Mouse (Mus musculus) heart, embryonic 10.5 days (tissue): ENCODE results near the gene Kxd1. TPM values are rescaled to one million over a fixed set of nuclear protein-coding genes. Genes with fewer than 3 reads are reported as not detected.

Experiments
- DNase-seq: peaks from one replicate; pipeline ENCODE4 v3.0.0-alpha.2; 2017; ENCODE audit warnings: low spot score
- H3K27ac ChIP-seq: fragments of 300-500 bp; sonication (generic); 2 replicates; pipeline ENCODE4 v1.5.1; 2016; ENCODE audit warnings: mild to moderate bottlenecking
- H3K27me3 ChIP-seq: fragments of 300-500 bp; sonication (generic); 2 replicates; pipeline ENCODE4 v1.6.1; 2016; ENCODE audit warnings: mild to moderate bottlenecking; ENCODE audit not compliant: poor library complexity, insufficient read depth, severe bottlenecking
- H3K36me3 ChIP-seq: fragments of 300-500 bp; sonication (generic); 2 replicates; pipeline ENCODE4 v1.6.1; 2016; ENCODE audit warnings: mild to moderate bottlenecking, moderate library complexity
- H3K4me1 ChIP-seq: fragments of 300-500 bp; sonication (generic); 2 replicates; pipeline ENCODE4 v1.6.1; 2016; ENCODE audit warnings: mild to moderate bottlenecking
- H3K4me3 ChIP-seq: fragments of 300-500 bp; sonication (generic); 2 replicates; pipeline ENCODE4 v1.5.1; 2016; ENCODE audit warnings: mild to moderate bottlenecking, moderate library complexity
- H3K9me3 ChIP-seq: fragments of 300-500 bp; sonication (generic); 2 replicates; pipeline ENCODE4 v1.6.1; 2016; ENCODE audit warnings: mild to moderate bottlenecking, moderate library complexity
- WGBS: fragments of 180-500 bp; shearing (Covaris S2); methylation state at CpG from one replicate; pipeline ENCODE4 v1.1.7; 2016; 5-methylcytosine and 5-hydroxymethylcytosine counted together
- polyA plus RNA-seq: library from polyadenylated mRNA; unstranded; fragments of >200 nt; fragmentation: Nextera tagmentation; extraction: Ambion mirVana; gene quantifications from 2 replicates; pipeline ENCODE4 v1.2.1, GENCODE M21; 2016

The Kxd1 gene
- polyA plus RNA-seq, 1 experiment from 2014 or later, result 67.0 TPM

GRCm38 (mm10) chr8:70463306-70463705, 64.5 kb downstream of the Kxd1 start:
- Histone ChIP-seq H3K36me3 (peaks cover 11% of the 10 kb centered on the region; the same call in 1 of the 2 replicates), H3K4me3 (no peak overlapping the region), H3K9me3 (no peaks in the 10 kb centered on the region), H3K4me1 (peaks cover 57% of the 10 kb centered on the region), H3K27ac (peak overlapping the region; percentile 30; the same call in 1 of the 2 replicates), H3K27me3 (no peaks in the 10 kb centered on the region)
- WGBS, result 76% methylated on average over 4 of the region's 4 CpGs
- DNase-seq, result no peak

GRCm38 (mm10) chr8:70462516-70462813, 65.3 kb downstream of the Kxd1 start:
- Histone ChIP-seq H3K27ac (0 out of 2 replicates have a peak overlapping the region, but pooled peaks have one; percentile 18), H3K4me1 (peaks cover 57% of the 10 kb centered on the region)
- WGBS, result 93% methylated on average over 8 of the region's 8 CpGs

DNA sequence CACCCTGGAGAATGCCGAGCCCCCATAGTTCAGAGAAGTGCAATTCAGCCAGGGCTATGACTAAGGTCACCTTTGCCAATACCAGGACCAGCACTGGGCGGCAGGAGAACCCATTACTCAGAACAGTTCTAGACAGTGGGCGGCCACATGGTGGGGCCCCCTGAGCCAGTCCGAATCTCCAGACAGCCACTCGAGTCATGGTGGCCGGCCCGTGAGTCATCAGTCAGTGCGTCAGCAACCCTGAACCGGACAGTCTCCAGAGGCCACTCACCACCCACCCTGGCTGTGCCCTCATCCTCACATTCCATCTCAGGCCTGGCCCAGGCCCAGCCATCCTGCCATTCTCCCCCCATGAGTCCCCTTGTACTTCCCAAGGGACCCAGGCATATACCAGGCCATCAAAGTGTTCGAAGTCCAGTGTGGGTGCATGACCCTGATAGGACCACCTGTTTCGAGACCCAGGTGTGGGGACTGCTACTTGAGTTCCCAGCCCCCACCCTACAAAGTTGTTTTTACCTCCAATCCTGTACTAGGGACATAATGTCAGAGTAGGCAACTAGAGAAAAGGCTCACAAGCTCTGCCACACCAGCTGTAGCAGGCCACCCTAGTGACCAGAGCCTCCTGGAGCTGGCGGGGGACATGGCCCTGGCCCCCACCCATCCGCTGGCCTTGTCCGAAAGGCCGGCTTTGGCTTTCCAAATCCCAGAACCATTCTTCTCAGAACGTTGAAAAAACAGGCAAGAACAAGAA, 65.8 kb downstream of the Kxd1 start:
- peaks cover 10% of the 10 kb centered on the region; the same call in 1 of the 2 replicates for H3K36me3 ChIP-seq
- whole genome bisulfite sequencing, result 77% methylated on average over 16 of the region's 16 CpGs
- peaks cover 57% of the 10 kb centered on the region for H3K4me1 ChIP-seq
- no peaks in the 10 kb centered on the region for H3K9me3 ChIP-seq
- no peak for DNase-seq
- no peaks in the 10 kb centered on the region for H3K27me3 ChIP-seq
- no peak overlapping the region for H3K4me3 ChIP-seq
- peak overlapping the region; percentile 50; the same call in 1 of the 2 replicates for H3K27ac ChIP-seq

More at GRCm38 (mm10) chr8:70462516-70462813, 65.3 kb downstream of the Kxd1 start:
- Histone ChIP-seq H3K27me3 (no peaks in the 10 kb centered on the region), H3K9me3 (no peaks in the 10 kb centered on the region), H3K4me3 (no peak overlapping the region), H3K36me3 (peaks cover 11% of the 10 kb centered on the region; the same call in 1 of the 2 replicates)
- DNase-seq, result no peak

DNA sequence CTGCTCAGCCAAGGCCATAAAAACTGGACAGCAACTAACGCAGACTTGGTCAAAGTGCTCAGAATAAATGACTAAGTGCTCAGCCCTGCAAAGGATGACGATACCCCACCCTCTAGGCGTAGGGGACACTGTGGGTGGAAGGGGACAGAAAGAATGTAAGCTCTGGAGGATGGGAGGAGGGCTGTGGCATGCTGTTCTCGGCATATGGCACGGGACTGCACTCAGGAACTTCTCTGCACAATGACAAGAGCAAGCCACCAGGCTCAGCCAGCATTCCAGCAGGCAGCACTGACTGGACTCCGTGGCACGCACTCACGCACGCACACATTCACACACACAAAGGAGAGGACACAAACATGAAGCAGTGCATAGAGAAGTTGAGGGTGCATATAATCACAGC, 67.2 kb downstream of the Kxd1 start:
- Histone ChIP-seq H3K36me3 (no peaks in the 10 kb centered on the region), H3K27ac (peak overlapping the region; percentile 50; the same call in 1 of the 2 replicates), H3K9me3 (no peaks in the 10 kb centered on the region), H3K4me3 (no peak overlapping the region), H3K27me3 (no peaks in the 10 kb centered on the region), H3K4me1 (peaks cover 52% of the 10 kb centered on the region)
- DNase-seq, result no peak
- WGBS, result 63% methylated on average over 9 of the region's 9 CpGs

DNA sequence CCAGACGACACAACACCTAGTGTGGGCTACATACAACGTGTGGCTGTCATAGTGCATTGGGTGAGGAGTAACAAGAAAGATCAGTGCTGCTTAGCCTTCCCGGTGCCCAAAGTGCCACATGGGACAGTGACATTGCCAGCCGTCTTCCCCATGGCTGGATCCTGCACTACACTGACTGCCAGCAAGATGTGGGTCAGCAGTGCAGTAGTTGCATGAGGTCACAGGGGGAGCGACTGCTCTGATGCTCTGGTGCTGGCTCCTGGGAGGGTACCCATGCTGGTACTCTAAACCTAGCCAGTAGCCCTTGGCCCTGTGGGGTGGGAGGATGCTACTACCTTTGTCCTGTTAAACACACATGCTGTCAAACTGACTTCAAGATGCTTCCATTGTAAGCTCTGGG, 67.6 kb downstream of the Kxd1 start:
- Histone ChIP-seq H3K27me3 (no peaks in the 10 kb centered on the region), H3K36me3 (no peaks in the 10 kb centered on the region), H3K4me3 (no peak overlapping the region), H3K9me3 (no peaks in the 10 kb centered on the region), H3K27ac (peak overlapping the region; percentile 50; the same call in 1 of the 2 replicates), H3K4me1 (peaks cover 56% of the 10 kb centered on the region)
- WGBS, result 88% methylated on average over 5 of the region's 5 CpGs
- DNase-seq, result no peak

GRCm38 (mm10) chr8:70459636-70460035, 68.1 kb downstream of the Kxd1 start:
- Histone ChIP-seq H3K27me3 (no peaks in the 10 kb centered on the region), H3K36me3 (no peaks in the 10 kb centered on the region), H3K4me1 (peaks cover 58% of the 10 kb centered on the region), H3K9me3 (no peaks in the 10 kb centered on the region), H3K4me3 (no peak overlapping the region), H3K27ac (no peak overlapping the region)
- DNase-seq, result no peak
- WGBS, result 92% methylated on average over 2 of the region's 2 CpGs

- Histone ChIP-seq H3K36me3 (no peaks in the 10 kb centered on the region), H3K27me3 (no peaks in the 10 kb centered on the region), H3K9me3 (no peaks in the 10 kb centered on the region), H3K4me1 (peaks cover 61% of the 10 kb centered on the region), H3K27ac (0 out of 2 replicates have a peak overlapping the region, but pooled peaks have one; percentile 5), H3K4me3 (no peak overlapping the region)
- WGBS, result 64% methylated on average over 3 of the region's 3 CpGs
- no peak for DNase-seq
Measured at GRCm38 (mm10) chr8:70458462-70458861, 69.3 kb downstream of the Kxd1 start.

Other genes starting within 250 kb of the Kxd1 start
- 42.7 and 80.5 TPM in 2 replicates for gene Homer3, start 245.1 kb downstream of the Kxd1 start, polyA plus RNA-seq
- gene Ddx49, start 225.5 kb downstream of the Kxd1 start, polyA plus RNA-seq, result 40.5 and 47.5 TPM in 2 replicates
- 379 and 398 TPM in 2 replicates for gene Cope, start 225.4 kb downstream of the Kxd1 start, polyA plus RNA-seq
- gene Cers1, start 212.2 kb downstream of the Kxd1 start, polyA plus RNA-seq, result 1.4 TPM in 2 replicates
- gene Gdf1, start 198.1 kb downstream of the Kxd1 start, polyA plus RNA-seq, result 1.9 and 4.2 TPM in 2 replicates
- 14.5 and 19.8 TPM in 2 replicates for gene Upf1, start 174.7 kb downstream of the Kxd1 start, polyA plus RNA-seq
- 0.43 and 1.2 TPM in 2 replicates for gene Comp, start 154.4 kb downstream of the Kxd1 start, polyA plus RNA-seq
- 13.0 and 15.8 TPM in 2 replicates for gene Crtc1, start 88.4 kb downstream of the Kxd1 start, polyA plus RNA-seq
- gene Klhl26, start 51.0 kb downstream of the Kxd1 start, polyA plus RNA-seq, result 15.6 and 15.7 TPM in 2 replicates
- 1.2 and 3.6 TPM in 2 replicates for gene Tmem59l, start 40.6 kb downstream of the Kxd1 start, polyA plus RNA-seq
- gene Crlf1, start 34.8 kb downstream of the Kxd1 start, polyA plus RNA-seq, result 1.8 and 3.2 TPM in 2 replicates
- gene Rex1bd, start 21.2 kb downstream of the Kxd1 start, polyA plus RNA-seq, result 127 and 128 TPM in 2 replicates
- 751 and 801 TPM in 2 replicates for gene Uba52, start 17.2 kb downstream of the Kxd1 start, polyA plus RNA-seq
- 295 and 310 TPM in 2 replicates for gene Fkbp8, start 232 bp downstream of the Kxd1 start, polyA plus RNA-seq
- gene Ell, start 11.5 kb upstream of the Kxd1 start, polyA plus RNA-seq, result 15.8 and 18.5 TPM in 2 replicates
- 192 and 214 TPM in 2 replicates for gene Isyna1, start 66.4 kb upstream of the Kxd1 start, polyA plus RNA-seq
- 67.3 and 107 TPM in 2 replicates for gene Ssbp4, start 80.9 kb upstream of the Kxd1 start, polyA plus RNA-seq
- 0.15 and 1.4 TPM in 2 replicates for gene Lrrc25, start 88.2 kb upstream of the Kxd1 start, polyA plus RNA-seq
- gene Gdf15, start 104.5 kb upstream of the Kxd1 start, polyA plus RNA-seq, result 0.43 and 1.6 TPM in 2 replicates
- 38.0 and 42.0 TPM in 2 replicates for gene Pgpep1, start 132.4 kb upstream of the Kxd1 start, polyA plus RNA-seq
- 344 and 410 TPM in 2 replicates for gene Lsm4, start 145.3 kb upstream of the Kxd1 start, polyA plus RNA-seq
- gene Jund, start 171.0 kb upstream of the Kxd1 start, polyA plus RNA-seq, result 76.3 and 116 TPM in 2 replicates
- gene Iqcn, start 175.5 kb upstream of the Kxd1 start, polyA plus RNA-seq, result not detected in 2 replicates
- not detected in 2 replicates for gene Gm3336, start 190.6 kb upstream of the Kxd1 start, polyA plus RNA-seq
- 0.45 and 0.48 TPM in 2 replicates for gene Pde4c, start 195.8 kb upstream of the Kxd1 start, polyA plus RNA-seq
- gene Rab3a, start 226.7 kb upstream of the Kxd1 start, polyA plus RNA-seq, result 11.2 and 14.2 TPM in 2 replicates
- gene Mpv17l2, start 233.0 kb upstream of the Kxd1 start, polyA plus RNA-seq, result 39.0 and 44.6 TPM in 2 replicates
- 40.6 and 43.5 TPM in 2 replicates for gene Pik3r2, start 248.8 kb upstream of the Kxd1 start, polyA plus RNA-seq